25 mouse cellular contexts compared by ENCODE assay signal in genomic region chr15:99039306-99039705, GRCm38 (mm10). TPM values are rescaled to one million over a fixed set of nuclear protein-coding genes. Genes with fewer than 3 reads are reported as not detected.
"Had no signal": no experiment of that assay in that cellular context is flagged by ENCODE, and none has a peak within 500 bp of the region (broad histone marks: within the 10 kb centered on the region; RNA-seq: fewer than 3 reads in every experiment).

No protein-coding gene starts in this region.

- H3K4me3 ChIP-seq: layer of hippocampus, adult 2 months; limb, embryonic 10.5 days; limb, embryonic 13.5 days; liver, embryonic 13.5 days; megakaryocyte, embryonic 14.5 days; midbrain, embryonic 10.5 days; midbrain, embryonic 13.5 days; neural tube, embryonic 12.5 days; neural tube, embryonic 15.5 days had no signal

- H3K27me3 ChIP-seq: limb, embryonic 13.5 days; midbrain, embryonic 13.5 days; neural tube, embryonic 12.5 days; neural tube, embryonic 15.5 days had no signal

- DNase-seq: layer of hippocampus, adult 9-11 months; liver; liver, embryonic 13.5 days; lung, embryonic 14.5 days; lung, postnatal 10 days; lung, postnatal 36 days; right cerebral cortex, adult 18-20 months; right cerebral cortex, postnatal 14 days; right cerebral cortex, postnatal 4 days; thymus, adult 2 months; thymus, postnatal 14 days; thymus, postnatal 4 days had no signal

- ATAC-seq: midbrain, embryonic 13.5 days; midbrain, embryonic 16.5 days had no signal

- H3K4me2 ChIP-seq: limb, embryonic 13.5 days; liver, embryonic 13.5 days; lung, embryonic 14.5 days; midbrain, embryonic 13.5 days; neural tube, embryonic 12.5 days; neural tube, embryonic 15.5 days had no signal

- H3K27ac ChIP-seq: kidney, postnatal 0 days; layer of hippocampus, adult 2 months; limb, embryonic 10.5 days; limb, embryonic 13.5 days; liver, embryonic 13.5 days; midbrain, embryonic 10.5 days; midbrain, embryonic 13.5 days; neural tube, embryonic 12.5 days; neural tube, embryonic 15.5 days; stomach, postnatal 0 days had no signal

- H3K36me3 ChIP-seq: neural tube, embryonic 15.5 days had no signal

- H3K9me3 ChIP-seq: limb, embryonic 10.5 days; limb, embryonic 13.5 days; liver, embryonic 13.5 days; midbrain, embryonic 10.5 days; midbrain, embryonic 13.5 days; neural tube, embryonic 12.5 days; neural tube, embryonic 15.5 days had no signal

- H3K9ac ChIP-seq: limb, embryonic 13.5 days; liver, embryonic 13.5 days; lung, embryonic 14.5 days; midbrain, embryonic 13.5 days; neural tube, embryonic 12.5 days; neural tube, embryonic 15.5 days had no signal

RNA-seq across cellular contexts. Expression of gene Prph, which starts 15.7 kb away (rescaled TPM):
- polyA plus RNA-seq: limb, embryonic 10.5 days had no signal

RNA-seq across cellular contexts. Expression of gene C1ql4, which starts 48.3 kb away (rescaled TPM):
- polyA plus RNA-seq: large intestine, adult 2 months; limb, embryonic 13.5 days; liver, embryonic 13.5 days; liver, embryonic 16.5 days; lung, embryonic 14.5 days; stomach, postnatal 0 days had no signal
